In genomic region chr12:80793535-80793934, GRCm38 (mm10) we compare ENCODE assay signal across 20 mouse cellular contexts. TPM values are rescaled to one million over a fixed set of nuclear protein-coding genes. Genes with fewer than 3 reads are reported as not detected.
DNase-seq lines count a peak whose midpoint lies in the region; ATAC-seq and TF ChIP-seq lines count a peak whose summit lies in the region.
"Had no signal": no experiment of that assay in that cellular context is flagged by ENCODE, and none has a peak within 500 bp of the region (broad histone marks: within the 10 kb centered on the region; RNA-seq: fewer than 3 reads in every experiment).

No protein-coding gene starts in this region.

- 78% methylated on average over 1 of the region's 1 CpGs for WGBS in kidney, embryonic 16.5 days
- WGBS in liver, embryonic 16.5 days (ENCODE audit: insufficient replicate concordance) = 52% methylated on average over 1 of the region's 1 CpGs

- in situ Hi-C loops in CH12.LX (cut with MboI; ENCODE audit: low pct_ligation_motif_present, low pct_unique_long_range_greater_than_20kb, low sequenced_read_pairs) = no loop called here

- dilution Hi-C loops in CH12.LX (cut with MboI; ENCODE audit: extremely low pct_ligation_motif_present, extremely low pct_unique_long_range_greater_than_20kb, low sequenced_read_pairs) = no loop called here

- peaks cover 23% of the 10 kb centered on the region for H3K79me2 ChIP-seq in CH12.LX (replicated peaks; ENCODE audit: control insufficient read depth, extremely low read depth, insufficient read depth, poor library complexity, severe bottlenecking)

- intact Hi-C loops in gastrocnemius, adult 2 months (cut with DNase I) = loop anchor here (5.0 kb wide), 3 partner anchors 34 to 84 kb away; no protein-coding TSS in a partner anchor
- intact Hi-C loops in gastrocnemius, postnatal 36 days (cut with DNase I) = no loop called here

- no peak overlapping the region for H3K4me2 ChIP-seq in kidney, embryonic 16.5 days (replicated peaks; ENCODE audit: low read depth, low read length)
- peak overlapping the region; percentile 14; the same call in 1 of the 2 replicates for H3K4me2 ChIP-seq in CH12.LX (ENCODE audit: insufficient read depth, low read depth, poor library complexity, severe bottlenecking)
- H3K4me2 ChIP-seq in liver, embryonic 16.5 days (ENCODE audit: low read depth, low read length) = 0 out of 2 replicates have a peak overlapping the region, but pooled peaks have one; percentile 13
- H3K4me2 ChIP-seq: embryonic facial prominence, embryonic 15.5 days had no signal

- no peak for TF ChIP-seq POLR2A in CH12.LX (IDR thresholded peaks at IDR 0.05; ENCODE audit: low read depth, low read length)

- H3K27ac ChIP-seq in gastrocnemius, adult 2 months = peak overlapping the region; percentile 100
- no peak overlapping the region for H3K27ac ChIP-seq in kidney, embryonic 16.5 days (ENCODE audit: low read length)
- no peak overlapping the region for H3K27ac ChIP-seq in CH12.LX (ENCODE audit: insufficient read depth, low read depth)
- H3K27ac ChIP-seq in liver, embryonic 16.5 days (ENCODE audit: low read length) = peak overlapping the region; percentile 44
- H3K27ac ChIP-seq: embryonic facial prominence, embryonic 15.5 days; forebrain, embryonic 10.5 days; hindbrain, postnatal 0 days; limb, embryonic 10.5 days; midbrain, embryonic 10.5 days had no signal

- TF ChIP-seq CTCF in gastrocnemius, adult 2 months (IDR thresholded peaks at IDR 0.05) = no peak
- TF ChIP-seq CTCF in CH12.LX (conservative IDR thresholded peaks at IDR 0.05 in 1 of 2, IDR thresholded peaks at IDR 0.05 in 1 of 2; ENCODE audit: low read depth in 2 of 2, low read length in 2 of 2) = no peak

- H3K36me3 ChIP-seq in kidney, embryonic 16.5 days (ENCODE audit: insufficient read depth, low read length) = no peaks in the 10 kb centered on the region
- H3K36me3 ChIP-seq in CH12.LX (replicated peaks in 1 of 2; ENCODE audit: control insufficient read depth in 1 of 2, insufficient read depth in 1 of 2, low read length in 1 of 2) = peaks cover 0 to 4% of the 10 kb centered on the region in 2 experiments
- H3K36me3 ChIP-seq in liver, embryonic 16.5 days (ENCODE audit: control insufficient read depth, insufficient read depth) = peaks cover 5% of the 10 kb centered on the region
- H3K36me3 ChIP-seq: embryonic facial prominence, embryonic 15.5 days had no signal

- no peak for DNase-seq in gastrocnemius, adult 2 months
- no peak for DNase-seq in gastrocnemius, postnatal 36 days
- peak; percentile 52 to 57 for DNase-seq in kidney, adult 8-10 months
- DNase-seq in CH12.LX (ENCODE audit: extremely low read depth) = no peak
- DNase-seq in spleen, adult 12 weeks (ENCODE audit: low spot score) = no peak
- DNase-seq: adrenal gland, postnatal 25 days; forebrain, postnatal 0 days; right cerebral cortex, adult 18-20 months had no signal

- no peak for TF ChIP-seq EP300 in CH12.LX (IDR thresholded peaks at IDR 0.05; ENCODE audit: low read length)

- H3K4me3 ChIP-seq in gastrocnemius, adult 2 months = peak overlapping the region; percentile 35
- no peak overlapping the region for H3K4me3 ChIP-seq in kidney, embryonic 16.5 days (ENCODE audit: low read length)
- H3K4me3 ChIP-seq in CH12.LX (replicated peaks in 1 of 3; ENCODE audit: low read depth in 2 of 3, low read length in 2 of 3, poor library complexity in 1 of 3) = no peak overlapping the region
- H3K4me3 ChIP-seq in liver, embryonic 16.5 days (ENCODE audit: low read depth, low read length) = no peak overlapping the region
- H3K4me3 ChIP-seq: embryonic facial prominence, embryonic 15.5 days; forebrain, embryonic 10.5 days; limb, embryonic 10.5 days; midbrain, embryonic 10.5 days had no signal

- ATAC-seq in kidney, embryonic 16.5 days (ENCODE audit: low FRiP score, low TSS enrichment) = no peak
- no peak for ATAC-seq in liver, embryonic 16.5 days (ENCODE audit: low read depth)
- ATAC-seq: forebrain, postnatal 0 days; hindbrain, postnatal 0 days; intestine, postnatal 0 days; midbrain, embryonic 16.5 days had no signal

- H3K9ac ChIP-seq in kidney, embryonic 16.5 days (replicated peaks; ENCODE audit: low read length) = no peak overlapping the region
- H3K9ac ChIP-seq in CH12.LX (ENCODE audit: insufficient read depth, low read depth) = no peak overlapping the region
- no peak overlapping the region for H3K9ac ChIP-seq in liver, embryonic 16.5 days (ENCODE audit: low read depth, low read length)
- H3K9ac ChIP-seq: embryonic facial prominence, embryonic 15.5 days; forebrain, postnatal 0 days had no signal

- H3K9me3 ChIP-seq in kidney, embryonic 16.5 days (ENCODE audit: low read length) = no peaks in the 10 kb centered on the region
- H3K9me3 ChIP-seq in CH12.LX (replicated peaks; ENCODE audit: low read length) = no peaks in the 10 kb centered on the region
- H3K9me3 ChIP-seq in liver, embryonic 16.5 days (replicated peaks; ENCODE audit: control insufficient read depth, low read length) = no peaks in the 10 kb centered on the region
- H3K9me3 ChIP-seq: embryonic facial prominence, embryonic 15.5 days; forebrain, embryonic 10.5 days; limb, embryonic 10.5 days; midbrain, embryonic 10.5 days had no signal

- TF ChIP-seq RAD21 in CH12.LX (IDR thresholded peaks at IDR 0.05; ENCODE audit: low read depth, low read length) = no peak

- H3K27me3 ChIP-seq in kidney, embryonic 16.5 days (ENCODE audit: insufficient read depth, low read length) = no peaks in the 10 kb centered on the region
- no peaks in the 10 kb centered on the region for H3K27me3 ChIP-seq in CH12.LX (replicated peaks)
- H3K27me3 ChIP-seq in liver, embryonic 16.5 days (ENCODE audit: control insufficient read depth, insufficient read depth, low read depth, low read length) = no peaks in the 10 kb centered on the region
- H3K27me3 ChIP-seq: embryonic facial prominence, embryonic 15.5 days had no signal

- peaks cover 29% of the 10 kb centered on the region for H3K4me1 ChIP-seq in kidney, embryonic 16.5 days (ENCODE audit: insufficient read depth, low read length)
- peaks cover 8 to 61% of the 10 kb centered on the region in 2 experiments for H3K4me1 ChIP-seq in CH12.LX (ENCODE audit: control insufficient read depth in 1 of 2, insufficient read depth in 2 of 2)
- H3K4me1 ChIP-seq in liver, embryonic 16.5 days (ENCODE audit: control insufficient read depth, low read depth, low read length) = peaks cover 45% of the 10 kb centered on the region

TF ChIP-seq in CH12.LX, 34 proteins besides CTCF, POLR2A, EP300 and RAD21:
- 0 out of 2 replicates have a peak, but pooled peaks have one; percentile 32 for TF ChIP-seq ZNF384 (IDR thresholded peaks at IDR 0.05; ENCODE audit: low read depth, low read length)
- no peak for TF ChIP-seq JUND (conservative IDR thresholded peaks at IDR 0.05; ENCODE audit: low read depth, low read length)
- no peak for TF ChIP-seq MAFK (IDR thresholded peaks at IDR 0.05; ENCODE audit: insufficient replicate concordance, low read length)
TF ChIP-seq in CH12.LX: peak in this region for 1.

RNA-seq across cellular contexts. Expression of gene Susd6, which starts 3.2 kb away (rescaled TPM):
- 10 to 100 TPM; 37.7 to 41.1 TPM for total RNA-seq in gastrocnemius, adult 2 months (2021)
- total RNA-seq in gastrocnemius, postnatal 36 days (2021) = 10 to 100 TPM; 29.6 to 30.3 TPM
- 17.1 and 19.5 TPM in 2 replicates for polyA plus RNA-seq in kidney, embryonic 16.5 days (2015; fragmentation: Nextera tagmentation; extraction: Ambion mirVana)
- total RNA-seq in CH12.LX (2012; rRNA removed) (6.4 and 8.7 TPM in 2 replicates), CH12.LX (2014; rRNA removed) (5.6 and 7.8 TPM in 2 replicates)
- polyA plus RNA-seq in CH12.LX (2012; ENCODE audit: insufficient read length, low read depth) = 9.5 and 11.0 TPM in 2 replicates
- 14.6 and 15.2 TPM in 2 replicates for polyA plus RNA-seq in liver, embryonic 16.5 days (2015; fragmentation: Nextera tagmentation; extraction: Ambion mirVana)

RNA-seq across cellular contexts. Expression of gene Ccdc177, which starts 33.0 kb away (rescaled TPM):
- not detected for total RNA-seq in gastrocnemius, adult 2 months (2021)
- total RNA-seq in gastrocnemius, postnatal 36 days (2021) = not detected
- polyA plus RNA-seq in kidney, embryonic 16.5 days (2015; fragmentation: Nextera tagmentation; extraction: Ambion mirVana) = 0.11 and 0.12 TPM in 2 replicates
- total RNA-seq in CH12.LX (2012; rRNA removed) (not detected in 2 replicates), CH12.LX (2014; rRNA removed) (not detected in 2 replicates)
- not detected in 2 replicates for polyA plus RNA-seq in CH12.LX (2012; ENCODE audit: insufficient read length, low read depth)
- not detected in 2 replicates for polyA plus RNA-seq in liver, embryonic 16.5 days (2015; fragmentation: Nextera tagmentation; extraction: Ambion mirVana)
- total RNA-seq: gastrocnemius, postnatal 25 days had no signal
- polyA plus RNA-seq: CD4-positive, CD25-positive, alpha-beta regulatory T cell, adult 4 months; heart, embryonic 16.5 days had no signal

Comparison
In these comparisons a context has a peak if more than half of its experiments do, and no peak if none do; other contexts are left out.
1. DNase-seq: peak in kidney, adult 8-10 months (2 of 2); none in gastrocnemius, adult 2 months (single experiment), gastrocnemius, postnatal 36 days (0 of 2), CH12.LX (single experiment) and spleen, adult 12 weeks (single experiment).
2. H3K27ac ChIP-seq: peak in gastrocnemius, adult 2 months (single experiment) and liver, embryonic 16.5 days (single experiment); none in kidney, embryonic 16.5 days (single experiment) and CH12.LX (single experiment).